Mouse (Mus musculus): ENCODE data around the gene Gzma. TPM values are rescaled to one million over a fixed set of nuclear protein-coding genes. Genes with fewer than 3 reads are reported as not detected.

Gzma gene
- total RNA-seq, 2 experiments from 2014 or later: 0.73 to 0.99 TPM

DNA sequence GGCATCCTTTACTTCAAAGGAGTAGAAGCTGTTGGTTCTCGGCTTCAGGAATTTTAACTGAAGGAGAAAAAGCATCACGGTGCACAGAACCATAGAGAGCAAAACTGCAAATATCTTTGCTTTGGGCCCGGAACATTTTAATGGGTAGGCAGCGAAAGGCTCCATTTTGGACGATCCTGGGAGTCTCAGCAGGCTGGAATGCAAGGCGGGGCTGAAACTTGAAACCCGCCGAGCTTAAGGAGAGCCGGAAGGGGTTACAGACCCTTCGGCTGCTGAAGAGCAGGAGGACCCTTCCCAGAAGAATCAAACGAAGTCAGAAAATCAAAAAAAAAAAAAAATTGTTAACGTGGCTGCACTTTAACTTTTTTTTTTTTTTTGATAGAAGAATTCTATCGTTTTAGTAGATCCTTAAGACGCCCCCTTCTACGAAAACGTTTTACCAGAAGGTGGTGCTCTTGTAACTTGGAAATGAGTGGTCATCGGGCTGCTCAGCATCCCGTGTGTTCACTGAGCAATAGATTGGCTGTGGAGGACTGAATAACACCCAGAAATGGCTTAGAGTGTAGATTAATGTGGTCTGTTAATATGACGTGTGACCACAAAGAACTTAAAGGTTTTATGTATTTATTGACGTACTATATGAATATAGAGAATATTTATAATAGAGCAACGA lies 54.4 kb downstream of the Gzma start, which contains the start of gene Gpx8:
TSS of gene Gpx8 (minus strand) at position 200 of the 673 bp plus-strand sequence.
- DNase-seq: peak; percentile 73 to 79

DNA sequence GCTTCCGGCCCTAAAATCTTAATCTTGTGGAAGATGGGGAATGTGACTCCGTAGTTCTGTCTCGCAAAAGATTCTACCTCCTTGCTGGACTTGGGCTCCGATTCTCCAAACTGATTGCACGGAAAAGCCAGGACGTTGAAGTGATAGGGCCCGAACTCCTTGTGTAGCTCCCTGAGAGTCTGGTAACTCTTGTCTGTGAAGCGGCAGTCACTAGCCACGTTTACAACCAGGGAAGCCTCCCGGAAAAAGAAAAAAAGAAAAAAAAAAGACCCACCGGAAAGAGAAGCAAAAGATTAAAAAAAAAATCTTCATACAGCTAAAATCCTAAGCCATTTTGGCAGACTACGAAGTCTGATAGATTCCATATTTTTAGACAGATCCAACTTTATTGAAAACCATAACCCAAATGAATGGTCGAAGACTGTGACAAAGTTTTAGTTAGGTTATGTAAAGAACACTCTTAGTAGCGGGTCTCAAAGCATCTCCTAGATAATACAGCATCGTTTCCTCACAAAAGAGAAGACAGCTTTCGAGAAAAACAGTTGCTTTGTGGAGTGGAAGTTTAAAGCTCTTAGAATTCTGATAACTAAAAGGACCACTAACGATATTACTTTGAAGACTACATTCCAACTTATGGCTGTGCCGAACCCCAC lies 55.2 kb downstream of the Gzma start:
- DNase-seq: peak in 1 of 2 experiments; percentile 15

DNA sequence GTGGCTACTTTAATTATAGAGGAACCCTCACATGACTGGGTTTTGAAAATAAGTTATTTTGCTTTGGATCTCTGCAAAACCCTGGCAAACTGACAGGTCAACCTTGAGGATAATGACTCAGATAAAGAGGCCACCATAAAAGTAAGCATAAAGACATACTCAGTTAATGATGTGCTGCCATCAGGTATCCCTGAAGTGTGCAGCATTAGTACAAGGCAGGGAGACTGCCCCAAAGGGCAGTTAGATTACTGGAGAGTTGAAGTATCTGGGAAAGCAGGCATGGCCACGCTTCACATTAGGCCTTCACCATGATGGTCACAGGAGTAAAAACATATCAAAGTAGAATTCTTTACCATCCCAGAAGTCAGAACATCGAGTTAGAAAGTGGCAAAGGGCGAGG lies 55.9 kb downstream of the Gzma start:
- DNase-seq: peak in 1 of 2 experiments; percentile 28

Other genes starting within 250 kb of the Gzma start
- 10 to 100 TPM; 41.6 to 47.6 TPM for gene Mtrex, start 173.6 kb downstream of the Gzma start, total RNA-seq (2021)
- 10 to 100 TPM; 16.2 to 20.7 TPM for gene Dhx29, start 173.5 kb downstream of the Gzma start, total RNA-seq (2021)
- under 1 TPM; 0.70 to 0.92 TPM for gene Ccno, start 113.2 kb downstream of the Gzma start, total RNA-seq (2021)
- not detected for gene Mcidas, start 107.1 kb downstream of the Gzma start, total RNA-seq (2021)
- gene Cdc20b, start 65.9 kb downstream of the Gzma start, total RNA-seq (2021): not detected
- gene Gpx8, start 54.6 kb downstream of the Gzma start, total RNA-seq (2021): 100 to 1,000 TPM; 101 to 120 TPM
- 10 to 100 TPM in 1 of 2 experiments, 1 to 10 TPM in 1; 6.7 to 10.4 TPM for gene Esm1, start 108.7 kb upstream of the Gzma start, total RNA-seq (2021)
- gene Gzmk, start 124.9 kb upstream of the Gzma start, total RNA-seq (2021): not detected
- gene BC067074, start 192.2 kb upstream of the Gzma start, total RNA-seq (2021): 1 to 10 TPM in 1 of 2 experiments, under 1 TPM in 1; 0.73 to 1.3 TPM

Data from adrenal gland, postnatal 36 days (tissue).